Mouse (Mus musculus): Measurements from ENCODE around the gene Blvra.
"Not testable (repeated sequence)": the region's sequence is repeated elsewhere in the genome, so short reads cannot be mapped to it uniquely, and the experiment has no call there.

DNA sequence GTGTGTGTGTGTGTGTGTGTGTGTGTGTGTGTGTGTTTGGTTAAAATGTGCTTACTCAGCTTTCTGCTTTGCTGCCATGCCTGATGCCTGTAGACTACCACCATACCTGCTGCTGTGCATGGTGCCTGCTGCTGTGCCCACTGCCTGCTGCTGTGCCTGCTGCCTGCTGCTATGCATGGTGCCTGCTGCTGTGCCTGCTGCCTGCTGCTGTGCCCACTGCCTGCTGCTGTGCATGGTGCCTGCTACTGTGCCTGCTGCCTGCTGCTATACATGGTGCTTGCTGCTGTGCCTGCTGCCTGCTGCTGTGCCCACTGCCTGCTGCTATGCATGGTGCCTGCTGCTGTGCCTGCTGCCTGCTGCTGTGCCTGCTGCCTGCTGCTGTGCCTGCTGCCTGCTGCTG lies 19.7 kb downstream of the Blvra start:
- TF ChIP-seq CTCF (IDR thresholded peaks at IDR 0.05; ENCODE audit: low read depth, low read length); POLR2A (IDR thresholded peaks at IDR 0.05; ENCODE audit: insufficient read depth, low read length): not testable (repeated sequence)
